Mouse (Mus musculus): ENCODE measurements at regions not wholly inside any gene's neighbourhood (a gene's known extent, or its start where the extent isn't known, plus 50 kb on each side); places are given as distances from the start of the nearest gene placed in this dataset.

DNA sequence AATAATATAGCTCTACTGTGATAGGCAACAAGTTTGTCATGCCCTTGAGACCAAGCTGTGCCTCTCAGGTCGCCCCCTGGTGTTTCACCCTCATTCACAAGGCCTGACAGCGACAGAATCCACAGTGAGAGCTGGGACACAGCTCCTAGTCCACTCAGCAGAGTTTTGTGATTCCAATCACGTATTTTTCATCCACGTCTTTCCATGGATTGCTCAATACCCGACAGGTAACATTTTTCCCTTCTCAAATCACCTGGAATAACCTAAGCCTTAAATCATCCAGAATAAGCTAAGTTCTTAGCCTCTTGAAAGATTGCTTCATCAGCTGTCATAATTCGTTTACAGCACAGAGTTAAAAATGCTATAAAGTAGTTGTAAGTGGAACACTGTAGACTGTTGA lies 211.3 kb downstream of the Ccdc91 start:
- 77% methylated on average over 6 of the region's 6 CpGs for WGBS
- no peak overlapping the region for H3K4me3 ChIP-seq
- H3K9ac ChIP-seq = no peak overlapping the region
- no peaks in the 10 kb centered on the region for H3K36me3 ChIP-seq
- H3K27ac ChIP-seq = no peak overlapping the region
- no peak overlapping the region for H3K4me2 ChIP-seq
- no peaks in the 10 kb centered on the region for H3K4me1 ChIP-seq
- ATAC-seq (ENCODE audit: insufficient number of reproducible peaks, insufficient read depth, low FRiP score, low TSS enrichment, low read depth) = no peak
- H3K27me3 ChIP-seq = no peaks in the 10 kb centered on the region
- H3K9me3 ChIP-seq = no peaks in the 10 kb centered on the region

- H3K27me3 ChIP-seq = no peaks in the 10 kb centered on the region
- H3K4me3 ChIP-seq = no peak overlapping the region
- H3K4me2 ChIP-seq = no peak overlapping the region
- 97% methylated on average over 1 of the region's 1 CpGs for WGBS
- no peak overlapping the region for H3K9ac ChIP-seq
- peaks cover 4% of the 10 kb centered on the region; the same call in 1 of the 2 replicates for H3K4me1 ChIP-seq
- no peaks in the 10 kb centered on the region for H3K9me3 ChIP-seq
- no peaks in the 10 kb centered on the region for H3K36me3 ChIP-seq
- no peak overlapping the region for H3K27ac ChIP-seq
- ATAC-seq (ENCODE audit: insufficient number of reproducible peaks, insufficient read depth, low FRiP score, low TSS enrichment, low read depth) = no peak
Measured at GRCm38 (mm10) chr6:147698255-147698654, 222.6 kb downstream of the Ccdc91 start.

DNA sequence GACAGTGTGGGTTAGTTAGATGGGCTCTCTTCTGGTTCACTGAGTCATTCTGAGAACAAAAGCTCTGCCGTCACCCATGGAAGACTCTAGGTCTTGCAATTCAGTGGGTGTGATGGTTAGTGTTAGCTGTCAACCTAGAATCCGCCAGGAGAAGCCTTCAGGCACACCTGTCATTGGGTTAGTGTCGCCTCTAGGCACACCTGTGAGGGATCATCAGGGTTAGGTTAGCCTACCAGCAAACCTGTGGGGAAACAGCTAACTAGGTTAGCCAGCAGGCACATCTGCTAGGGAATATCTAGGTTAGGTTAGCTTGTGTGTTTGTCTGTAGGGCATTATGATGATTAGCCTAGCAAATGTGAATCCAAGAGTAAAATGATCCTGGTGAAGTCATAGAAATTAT lies 223.8 kb downstream of the Ccdc91 start:
- no peak overlapping the region for H3K9ac ChIP-seq
- no peak overlapping the region for H3K4me2 ChIP-seq
- no peak overlapping the region for H3K27ac ChIP-seq
- WGBS = 71% methylated on average over 3 of the region's 3 CpGs
- H3K4me3 ChIP-seq = no peak overlapping the region
- no peaks in the 10 kb centered on the region for H3K36me3 ChIP-seq
- ATAC-seq (ENCODE audit: insufficient number of reproducible peaks, insufficient read depth, low FRiP score, low TSS enrichment, low read depth) = no peak
- H3K4me1 ChIP-seq = peaks cover 12% of the 10 kb centered on the region
- H3K9me3 ChIP-seq = no peaks in the 10 kb centered on the region
- no peaks in the 10 kb centered on the region for H3K27me3 ChIP-seq

GRCm38 (mm10) chr6:147700629-147701028 lies 225.0 kb downstream of the Ccdc91 start:
- H3K27ac ChIP-seq = no peak overlapping the region
- no peaks in the 10 kb centered on the region for H3K27me3 ChIP-seq
- H3K36me3 ChIP-seq = no peaks in the 10 kb centered on the region
- ATAC-seq (ENCODE audit: insufficient number of reproducible peaks, insufficient read depth, low FRiP score, low TSS enrichment, low read depth) = no peak
- H3K4me2 ChIP-seq = no peak overlapping the region
- WGBS = 72% methylated on average over 2 of the region's 2 CpGs
- no peak overlapping the region for H3K4me3 ChIP-seq
- no peaks in the 10 kb centered on the region for H3K9me3 ChIP-seq
- H3K4me1 ChIP-seq = peaks cover 8% of the 10 kb centered on the region
- no peak overlapping the region for H3K9ac ChIP-seq

- Histone ChIP-seq H3K27me3 (no peaks in the 10 kb centered on the region), H3K4me1 (peaks cover 11% of the 10 kb centered on the region), H3K4me3 (no peak overlapping the region), H3K27ac (no peak overlapping the region), H3K36me3 (no peaks in the 10 kb centered on the region), H3K9me3 (no peaks in the 10 kb centered on the region), H3K9ac (no peak overlapping the region), H3K4me2 (no peak overlapping the region)
- WGBS = 80% methylated on average over 5 of the region's 5 CpGs
- ATAC-seq (ENCODE audit: insufficient number of reproducible peaks, insufficient read depth, low FRiP score, low TSS enrichment, low read depth) = no peak
Measured at GRCm38 (mm10) chr6:147701956-147702355, 226.3 kb downstream of the Ccdc91 start.

- Histone ChIP-seq H3K4me3 (no peak overlapping the region), H3K9ac (no peak overlapping the region), H3K9me3 (no peaks in the 10 kb centered on the region), H3K4me2 (no peak overlapping the region), H3K4me1 (peaks cover 11% of the 10 kb centered on the region), H3K27ac (no peak overlapping the region), H3K36me3 (no peaks in the 10 kb centered on the region), H3K27me3 (no peaks in the 10 kb centered on the region)
- WGBS = 75% methylated on average over 5 of the region's 5 CpGs
- ATAC-seq (ENCODE audit: insufficient number of reproducible peaks, insufficient read depth, low FRiP score, low TSS enrichment, low read depth) = no peak
Measured at GRCm38 (mm10) chr6:147704297-147704696, 228.7 kb downstream of the Ccdc91 start.

DNA sequence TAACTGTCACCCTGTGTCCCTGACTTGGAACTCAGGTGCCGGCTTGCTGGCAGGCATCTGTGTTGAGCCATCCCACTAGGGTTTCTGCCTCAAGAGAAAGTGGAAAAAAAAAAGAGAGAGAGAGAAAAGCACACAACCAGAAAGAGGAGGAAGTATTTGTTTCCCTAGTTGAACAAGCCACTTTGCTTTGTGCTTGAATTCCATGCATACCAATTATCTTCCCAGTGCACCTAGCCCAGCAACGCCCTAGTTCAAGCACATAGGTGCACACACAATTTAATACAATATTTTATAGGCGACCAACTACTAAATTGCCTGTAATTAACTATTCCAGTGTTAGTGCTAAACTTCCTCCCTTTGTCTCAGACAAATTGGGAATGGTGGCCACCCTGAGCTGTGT lies 230.3 kb downstream of the Ccdc91 start:
- WGBS = 61% methylated on average over 3 of the region's 3 CpGs
- H3K27ac ChIP-seq = no peak overlapping the region
- H3K4me1 ChIP-seq = peaks cover 11% of the 10 kb centered on the region
- no peak for ATAC-seq (ENCODE audit: insufficient number of reproducible peaks, insufficient read depth, low FRiP score, low TSS enrichment, low read depth)
- H3K27me3 ChIP-seq = no peaks in the 10 kb centered on the region
- H3K4me2 ChIP-seq = no peak overlapping the region
- H3K36me3 ChIP-seq = no peaks in the 10 kb centered on the region
- no peak overlapping the region for H3K4me3 ChIP-seq
- H3K9me3 ChIP-seq = no peaks in the 10 kb centered on the region
- no peak overlapping the region for H3K9ac ChIP-seq

- ATAC-seq (ENCODE audit: insufficient number of reproducible peaks, insufficient read depth, low FRiP score, low TSS enrichment, low read depth) = no peak
- Histone ChIP-seq H3K4me2 (no peak overlapping the region), H3K36me3 (no peaks in the 10 kb centered on the region), H3K4me1 (peaks cover 11% of the 10 kb centered on the region), H3K4me3 (no peak overlapping the region), H3K27ac (no peak overlapping the region), H3K27me3 (no peaks in the 10 kb centered on the region), H3K9ac (no peak overlapping the region), H3K9me3 (no peaks in the 10 kb centered on the region)
- whole genome bisulfite sequencing = 85% methylated on average over 2 of the region's 2 CpGs
Measured at GRCm38 (mm10) chr6:147706741-147707140, 231.1 kb downstream of the Ccdc91 start.

DNA sequence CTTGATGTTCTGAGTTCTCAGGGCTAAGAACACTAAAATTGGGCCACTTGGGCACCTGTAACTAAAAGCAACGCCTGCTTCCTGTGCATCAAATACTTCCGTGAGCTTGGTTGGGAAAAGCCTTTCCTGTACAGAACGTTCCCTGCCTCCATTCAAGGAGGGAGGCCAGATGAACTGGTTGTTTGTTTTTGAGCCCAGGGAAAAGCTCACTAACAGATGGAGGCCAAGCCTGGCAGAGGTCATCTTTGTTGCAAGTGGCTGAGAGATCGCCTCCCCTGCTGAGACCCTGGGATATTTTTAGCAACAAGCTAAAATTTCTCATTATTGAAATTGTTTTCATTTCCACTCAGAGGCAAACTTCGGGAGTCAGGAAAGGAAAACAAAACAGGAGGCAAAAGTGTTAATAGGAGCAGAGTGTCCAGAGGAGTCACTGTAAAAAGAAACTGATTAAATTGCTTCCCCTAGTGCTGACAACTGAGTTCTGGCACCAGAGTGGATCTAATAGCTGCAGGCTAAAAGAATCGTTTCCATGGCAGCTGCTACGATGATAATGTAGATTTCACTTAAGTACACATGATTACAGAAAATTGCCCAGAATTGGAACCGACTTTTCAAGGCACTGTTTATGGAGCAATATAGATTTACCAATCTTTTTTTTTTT lies 242.6 kb downstream of the Ccdc91 start:
- Histone ChIP-seq H3K4me3 (no peak overlapping the region), H3K4me2 (peak overlapping the region; percentile 17; the same call in 1 of the 2 replicates), H3K27me3 (no peaks in the 10 kb centered on the region), H3K9me3 (no peaks in the 10 kb centered on the region), H3K36me3 (no peaks in the 10 kb centered on the region), H3K27ac (peak overlapping the region; percentile 19; the same call in 1 of the 2 replicates), H3K4me1 (peaks cover 20% of the 10 kb centered on the region), H3K9ac (no peak overlapping the region)
- 10% methylated on average over 8 of the region's 8 CpGs for WGBS
- ATAC-seq (ENCODE audit: insufficient number of reproducible peaks, insufficient read depth, low FRiP score, low TSS enrichment, low read depth) = no peak

DNA sequence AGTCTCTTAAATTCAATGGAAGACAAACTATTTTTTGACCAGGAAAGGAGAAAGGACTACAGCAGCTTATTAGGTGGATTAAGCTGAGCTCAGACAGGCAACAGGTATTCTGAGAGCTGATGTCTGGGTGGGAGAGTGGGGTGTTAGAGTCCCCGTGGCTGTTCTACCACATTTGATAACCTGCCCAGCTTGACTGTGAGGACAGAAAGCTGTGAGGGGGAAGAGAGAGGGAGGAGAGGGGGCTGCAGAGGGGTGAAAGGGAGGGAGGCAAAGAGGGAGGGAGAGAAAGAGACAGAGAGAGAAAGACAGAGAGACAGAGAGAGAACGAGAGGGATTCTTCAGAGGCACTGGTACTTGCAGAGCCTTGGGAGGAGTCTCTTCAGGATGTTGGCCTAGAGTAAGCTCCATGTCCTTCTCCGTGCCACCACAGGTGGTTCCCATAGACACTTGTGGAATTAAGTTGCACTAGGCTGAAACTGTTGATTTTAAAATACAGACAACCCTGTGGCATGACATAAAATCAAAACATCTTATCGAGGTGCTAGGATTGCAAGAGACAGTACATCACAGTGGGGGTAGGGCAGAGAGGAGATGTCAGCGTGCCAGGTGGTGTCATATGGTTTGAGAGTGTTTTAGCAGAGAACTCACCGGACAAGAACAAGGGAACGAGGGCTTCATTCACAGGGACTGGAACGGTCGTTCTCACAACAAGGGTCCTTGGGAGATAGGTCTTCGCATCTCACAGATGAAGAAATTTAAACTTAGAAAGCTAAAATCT lies 243.3 kb downstream of the Ccdc91 start:
- H3K27ac ChIP-seq = peak overlapping the region; percentile 2; the same call in 1 of the 2 replicates

GRCm38 (mm10) chr6:147719539-147719938 lies 243.9 kb downstream of the Ccdc91 start:
- WGBS = 73% methylated on average over 8 of the region's 8 CpGs

More for the DNA sequence above, 243.3 kb downstream of the Ccdc91 start:
- no peaks in the 10 kb centered on the region for H3K9me3 ChIP-seq
- H3K9ac ChIP-seq = no peak overlapping the region
- 0 out of 2 replicates have a peak overlapping the region, but pooled peaks have one; percentile 17 for H3K4me2 ChIP-seq
- peaks cover 20% of the 10 kb centered on the region for H3K4me1 ChIP-seq
- no peak overlapping the region for H3K4me3 ChIP-seq
- H3K27me3 ChIP-seq = no peaks in the 10 kb centered on the region
- ATAC-seq (ENCODE audit: insufficient number of reproducible peaks, insufficient read depth, low FRiP score, low TSS enrichment, low read depth) = no peak
- no peaks in the 10 kb centered on the region for H3K36me3 ChIP-seq
- WGBS = 62% methylated on average over 10 of the region's 10 CpGs

GRCm38 (mm10) chr6:147723336-147723735 lies 247.7 kb downstream of the Ccdc91 start:
- Histone ChIP-seq H3K4me3 (no peak overlapping the region), H3K27me3 (no peaks in the 10 kb centered on the region), H3K4me1 (peaks cover 21% of the 10 kb centered on the region), H3K9me3 (no peaks in the 10 kb centered on the region), H3K4me2 (no peak overlapping the region), H3K36me3 (no peaks in the 10 kb centered on the region), H3K9ac (no peak overlapping the region), H3K27ac (no peak overlapping the region)
- 93% methylated on average over 5 of the region's 5 CpGs for WGBS
- no peak for ATAC-seq (ENCODE audit: insufficient number of reproducible peaks, insufficient read depth, low FRiP score, low TSS enrichment, low read depth)

More at GRCm38 (mm10) chr6:147719539-147719938, 243.9 kb downstream of the Ccdc91 start:
- Histone ChIP-seq H3K27ac (no peak overlapping the region), H3K27me3 (no peaks in the 10 kb centered on the region), H3K9ac (no peak overlapping the region), H3K36me3 (no peaks in the 10 kb centered on the region), H3K4me2 (no peak overlapping the region), H3K4me3 (no peak overlapping the region), H3K4me1 (peaks cover 20% of the 10 kb centered on the region), H3K9me3 (no peaks in the 10 kb centered on the region)
- ATAC-seq (ENCODE audit: insufficient number of reproducible peaks, insufficient read depth, low FRiP score, low TSS enrichment, low read depth) = no peak
